Mouse (Mus musculus) kidney, adult 11 months (tissue): ENCODE data around the gene Gm9837.

Experiments used
- DNase-seq: peaks from one replicate; pipeline ENCODE4 v3.0.0; 2022

The Gm9837 gene

GRCm38 (mm10) chr11:53469968-53470695 is at the start of gene Gm9837:
TSS of gene Gm9837 (minus strand) at chr11:53470479.
- peak; percentile 73 for DNase-seq

GRCm38 (mm10) chr11:53519207-53520121 is 49.2 kb upstream of the Gm9837 start, which contains the start of gene Sept8:
TSS of gene Sept8 (plus strand) at chr11:53519257.
- DNase-seq = no peak

DNA sequence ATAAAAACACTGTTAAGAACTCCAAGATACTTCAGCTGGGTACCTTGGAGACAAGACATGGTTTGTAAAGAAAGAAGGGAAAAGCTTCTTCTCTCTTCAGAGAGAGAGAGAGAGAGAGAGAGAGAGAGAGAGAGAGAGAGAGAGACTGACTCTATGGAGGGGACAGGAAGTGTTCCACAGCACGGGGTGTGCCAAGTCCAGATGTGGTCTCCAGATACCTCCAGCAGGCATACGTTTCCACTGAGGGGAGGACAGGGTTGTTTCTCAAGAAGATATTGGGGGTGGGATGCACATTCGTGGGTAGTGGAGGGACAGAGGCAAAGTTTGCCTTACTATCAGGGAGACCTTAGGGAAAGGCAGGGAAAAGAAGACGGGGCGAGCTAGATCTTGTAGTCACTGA is 48.5 kb upstream of the Gm9837 start:
- no peak for DNase-seq

DNA sequence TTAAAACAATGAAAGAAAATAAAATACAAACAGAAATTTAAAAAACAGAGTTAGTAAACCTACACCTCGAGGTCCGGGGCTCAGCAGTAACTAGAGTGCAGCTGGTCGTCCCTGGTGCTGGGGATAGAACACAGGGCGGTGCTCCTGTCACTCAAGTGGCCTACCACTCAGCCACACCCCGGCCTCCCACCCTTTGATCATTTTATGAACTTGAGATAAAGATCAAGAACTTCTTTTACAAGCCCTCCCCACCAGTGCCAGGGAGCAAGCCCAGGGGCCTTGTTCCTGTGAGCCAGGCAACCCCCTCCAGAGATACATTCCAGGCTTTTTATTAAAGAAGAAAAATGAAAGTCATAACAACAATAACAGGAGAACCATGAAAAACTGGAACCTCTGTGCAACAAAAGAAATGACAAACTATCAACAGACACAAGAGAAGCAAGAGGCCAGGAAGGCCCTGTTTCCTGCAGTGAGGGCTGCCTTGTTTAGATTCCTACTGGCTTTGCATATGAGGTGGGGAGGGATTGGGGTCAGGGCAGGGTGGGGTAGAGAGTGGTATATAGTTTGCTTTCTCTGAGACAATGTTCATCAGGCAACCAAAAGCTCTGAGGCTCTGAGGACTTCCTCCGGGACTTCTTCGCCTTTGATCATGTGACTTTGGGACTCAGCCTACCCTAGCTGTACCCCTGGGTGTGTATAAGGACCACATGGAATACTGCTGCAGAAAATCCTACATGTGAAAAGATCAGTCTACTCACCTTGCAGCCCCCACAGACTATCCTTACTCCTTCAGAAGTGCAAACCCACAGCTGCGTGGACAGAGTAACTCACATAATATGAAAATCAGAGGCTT is 46.7 kb upstream of the Gm9837 start:
- no peak for DNase-seq

DNA sequence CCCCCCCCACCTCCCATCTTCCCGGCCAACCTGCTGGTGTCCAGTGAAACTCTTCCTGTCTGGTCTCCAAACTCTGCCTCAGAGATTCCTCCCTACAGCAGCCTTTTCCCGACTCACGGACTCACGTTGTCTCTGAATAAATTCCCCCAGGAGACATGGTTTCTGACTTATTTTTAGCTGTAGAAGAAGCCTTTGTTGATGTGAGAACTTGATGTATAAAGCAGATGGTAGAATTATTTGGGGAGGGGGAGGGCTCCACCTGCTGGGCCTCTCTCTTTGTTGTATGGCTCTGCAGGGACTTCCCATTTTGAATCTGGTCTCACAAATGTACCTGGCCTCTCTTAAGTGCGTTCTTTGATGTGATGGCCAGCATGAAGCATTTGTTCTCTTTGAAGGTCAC is 40.1 kb upstream of the Gm9837 start:
- no peak for DNase-seq

- no peak for DNase-seq
These were observed 38.3 kb upstream of the Gm9837 start for GRCm38 (mm10) chr11:53508591-53508990.

DNA sequence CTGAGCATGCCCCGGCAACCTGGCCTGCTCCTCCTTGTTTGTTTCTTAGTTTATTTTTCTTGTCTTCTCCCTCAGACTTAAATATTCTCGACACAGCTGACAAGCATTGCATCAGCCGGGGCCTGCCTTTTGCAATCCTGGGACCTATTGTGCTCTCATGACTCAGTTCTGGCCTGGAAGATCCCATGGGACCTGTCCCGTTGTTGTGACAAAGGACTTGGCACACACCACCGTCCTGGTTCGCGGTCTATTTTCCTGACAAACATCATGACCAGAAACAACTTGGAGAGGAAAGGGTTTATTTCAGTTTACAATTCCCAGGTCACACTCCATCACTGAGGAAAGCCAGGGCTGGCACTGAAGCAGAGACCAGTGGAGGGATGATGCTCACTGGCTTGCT is 37.9 kb upstream of the Gm9837 start:
- peak; percentile 47 for DNase-seq

DNA sequence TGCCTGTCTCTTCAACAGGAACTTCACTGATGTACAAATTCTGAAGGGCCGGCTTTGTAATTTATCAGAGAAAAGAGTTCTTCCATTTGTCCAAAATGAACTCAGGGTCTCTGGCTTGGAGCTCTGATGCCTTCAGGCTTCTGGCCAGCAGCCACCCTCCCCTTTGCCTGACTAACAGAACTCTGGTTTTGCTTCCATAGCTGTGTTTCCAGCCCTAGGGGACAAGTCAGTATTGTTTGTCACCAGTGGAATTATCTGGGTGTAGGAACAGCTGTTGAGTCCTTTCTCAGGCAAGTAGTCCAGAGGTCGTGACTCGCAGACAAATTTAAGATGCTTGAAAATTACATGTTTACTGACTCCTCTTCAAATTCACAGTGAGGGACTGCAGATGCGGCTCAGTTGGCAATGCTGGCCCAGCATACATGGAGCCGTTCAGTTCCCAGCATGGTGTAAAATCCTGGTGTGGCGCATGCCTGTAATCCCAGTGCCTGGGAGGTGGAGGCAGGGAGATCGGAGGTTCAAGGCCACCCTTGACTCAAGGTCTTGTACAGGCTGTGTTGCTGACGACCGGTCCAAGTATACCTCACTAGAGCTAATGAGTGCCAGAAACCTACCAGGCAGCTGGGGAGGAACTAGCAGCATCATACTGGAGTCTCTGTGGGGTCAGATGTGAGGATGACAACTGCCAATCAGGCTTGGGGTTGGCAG is 37.0 kb upstream of the Gm9837 start:
- DNase-seq = no peak

DNA sequence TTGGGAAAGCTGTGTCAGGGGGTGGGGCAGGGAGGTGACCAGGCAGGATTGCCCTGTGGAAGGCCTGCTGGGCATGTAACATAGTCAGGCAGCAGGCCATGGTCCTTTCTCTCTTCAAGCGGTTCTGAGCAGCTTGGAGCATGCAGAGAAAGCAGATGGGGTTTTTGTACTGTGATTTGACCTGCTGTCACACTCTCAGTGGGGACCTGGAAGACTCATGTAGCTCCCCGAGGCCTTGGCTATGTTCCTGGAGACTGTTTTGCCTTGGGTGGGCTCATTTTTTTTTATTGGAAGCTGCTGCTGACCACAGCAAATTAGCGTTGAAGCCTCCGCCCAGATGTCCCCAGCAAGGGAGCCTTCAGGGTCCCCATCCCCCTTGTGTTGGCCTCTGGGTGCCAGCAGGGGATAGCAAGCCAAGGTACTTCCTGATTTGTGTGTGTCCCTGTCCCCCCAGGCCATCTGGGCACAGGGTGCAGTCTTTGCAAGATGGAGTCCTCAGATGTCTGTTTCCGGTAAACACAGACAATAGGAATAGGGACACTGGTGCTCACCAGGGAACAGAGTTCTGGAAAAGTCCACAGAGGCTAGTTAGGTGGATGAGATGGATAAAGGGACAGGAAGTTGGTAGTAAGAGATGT is 34.9 kb upstream of the Gm9837 start:
- DNase-seq = no peak

GRCm38 (mm10) chr11:53504376-53504775 is 34.1 kb upstream of the Gm9837 start:
- no peak for DNase-seq

DNA sequence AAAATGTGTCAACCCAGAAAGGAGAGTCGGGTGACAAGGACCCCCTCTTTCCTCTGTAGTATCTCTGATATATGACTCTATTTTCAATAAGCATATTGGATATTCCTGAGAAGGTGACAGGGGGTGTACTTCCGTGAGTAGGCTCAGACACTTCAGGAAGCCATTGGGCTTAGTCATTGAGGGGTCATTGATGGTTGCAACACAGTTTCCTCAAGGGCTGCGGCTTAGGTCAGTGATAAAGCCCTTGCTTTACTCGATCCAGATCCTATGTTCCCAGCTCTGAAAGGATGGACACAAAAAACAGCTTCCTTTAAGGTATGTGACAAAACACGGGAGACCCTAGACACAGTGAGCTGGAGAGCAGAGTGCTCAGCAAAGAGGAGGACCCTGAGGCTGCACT is 33.5 kb upstream of the Gm9837 start:
- no peak for DNase-seq

- DNase-seq = no peak
These were observed 31.9 kb upstream of the Gm9837 start for GRCm38 (mm10) chr11:53502039-53502765.

DNA sequence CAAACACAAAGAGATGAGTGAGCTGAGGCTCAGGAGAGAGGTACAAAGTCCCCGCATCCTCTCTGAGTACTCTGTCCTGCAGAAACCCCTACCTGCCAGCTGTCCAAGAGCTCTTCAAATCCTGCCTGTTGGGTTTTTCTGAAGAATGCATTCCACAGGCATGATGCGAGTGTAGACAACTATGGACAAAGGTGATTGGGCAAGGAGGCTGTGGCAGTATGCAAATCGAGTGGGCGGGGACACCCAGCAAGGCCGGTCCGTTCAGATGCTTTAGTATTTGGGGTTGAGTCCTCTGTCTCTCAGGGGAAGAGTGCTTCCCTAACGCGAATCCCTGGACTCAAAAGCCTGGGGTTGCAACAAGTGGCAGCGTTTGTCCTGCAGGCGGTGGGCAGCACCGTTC is 30.3 kb upstream of the Gm9837 start:
- DNase-seq = peak; percentile 33

DNA sequence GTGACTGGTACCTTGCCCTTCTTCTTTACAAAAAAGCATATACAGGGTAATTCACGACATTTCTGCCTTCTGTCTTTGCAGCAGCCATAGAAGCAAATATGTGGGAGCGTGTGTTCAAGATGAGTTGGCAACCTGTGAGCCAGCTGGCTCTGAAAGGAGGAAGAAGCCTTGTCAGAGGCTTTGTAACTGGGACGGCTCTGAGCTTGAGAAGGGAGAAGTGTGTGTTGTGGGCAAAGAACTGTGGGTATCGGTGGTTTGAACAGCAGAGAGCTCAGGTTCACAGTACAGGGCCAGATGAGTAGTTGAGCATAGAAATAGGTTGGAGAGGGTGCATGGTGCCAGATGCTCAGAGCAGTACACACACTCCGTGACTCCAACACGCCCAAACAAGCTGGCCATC is 26.7 kb upstream of the Gm9837 start:
- DNase-seq = no peak

- no peak for DNase-seq
These were observed 25.1 kb upstream of the Gm9837 start for GRCm38 (mm10) chr11:53495417-53495816.

- DNase-seq = no peak
These were observed 23.1 kb upstream of the Gm9837 start for GRCm38 (mm10) chr11:53493243-53493955.

GRCm38 (mm10) chr11:53491954-53492401 is 21.7 kb upstream of the Gm9837 start:
- no peak for DNase-seq

- no peak for DNase-seq
These were observed 19.1 kb upstream of the Gm9837 start for GRCm38 (mm10) chr11:53489421-53489820.

DNA sequence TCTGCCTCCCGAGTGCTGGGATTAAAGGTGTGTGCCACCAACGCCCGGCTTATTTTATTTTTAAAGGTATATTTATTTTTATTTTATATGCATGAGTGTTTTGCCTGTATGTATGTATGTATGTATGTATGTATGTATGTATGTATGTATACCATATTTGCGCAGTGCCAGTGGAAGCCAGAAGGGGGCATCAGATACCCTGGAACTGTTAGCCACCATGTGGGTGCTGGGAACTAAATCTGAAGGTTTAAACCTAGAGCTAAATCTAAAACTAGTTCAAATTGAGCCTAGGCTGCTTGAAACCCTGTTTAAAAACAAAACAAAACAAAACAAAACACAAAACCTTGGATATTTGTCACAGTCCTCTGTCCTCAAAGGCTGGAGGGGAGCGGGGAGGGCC is 18.7 kb upstream of the Gm9837 start:
- no peak for DNase-seq

DNA sequence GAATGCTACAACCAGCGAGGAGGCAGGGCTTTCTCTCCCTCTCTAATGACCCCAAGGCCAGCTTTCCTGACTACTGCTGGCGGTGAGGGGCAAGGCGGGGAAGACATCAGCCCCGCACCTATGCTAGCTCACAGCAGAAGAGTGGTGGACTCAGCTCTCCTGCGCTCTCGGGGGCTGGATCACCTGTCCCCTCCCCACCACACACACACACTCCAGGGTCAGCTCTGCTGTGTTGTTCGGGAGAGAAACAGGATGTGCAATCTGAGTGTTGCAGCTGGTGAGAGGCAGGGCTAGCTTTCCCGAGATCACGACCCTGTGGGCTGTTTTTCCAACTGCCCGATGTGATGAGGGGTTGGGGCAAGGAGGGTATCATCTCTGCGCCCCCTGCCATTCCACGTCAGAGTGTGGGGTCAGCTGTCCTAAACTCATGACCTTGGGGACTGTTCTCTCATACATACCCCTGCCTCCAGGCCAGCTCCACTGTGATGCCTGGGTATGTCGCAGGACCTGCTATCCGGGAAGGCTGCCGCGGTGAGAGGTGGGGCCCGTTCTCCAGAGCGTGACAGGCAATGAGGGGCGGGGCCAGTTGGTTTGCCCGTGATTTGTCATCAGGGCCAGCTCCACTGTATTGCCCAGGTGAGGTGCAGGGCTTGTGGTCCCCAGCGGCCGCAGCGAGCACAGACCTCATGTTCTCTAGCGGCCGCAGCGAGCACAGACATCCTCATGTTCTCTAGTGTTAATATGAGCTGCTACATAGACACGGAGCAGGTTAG is 16.7 kb upstream of the Gm9837 start:
- DNase-seq = peak; percentile 58
